Mouse (Mus musculus) liver, embryonic 16.5 days (tissue): ENCODE results near the gene Ccdc8. TPM values are rescaled to one million over a fixed set of nuclear protein-coding genes. Genes with fewer than 3 reads are reported as not detected.
"Not testable (repeated sequence)": the region's sequence is repeated elsewhere in the genome, so short reads cannot be mapped to it uniquely, and the experiment has no call there.

Source experiments
- ATAC-seq: fragments of 200-750 bp; cut with Nextera tagmentation; 2 replicates; pipeline ENCODE4 v1.8.0; 2017; ENCODE audit warnings: low read depth, mild to moderate bottlenecking, moderate number of reproducible peaks, moderate library complexity
- H3K27ac ChIP-seq: fragments of 300-500 bp; sonication (generic); 2 replicates; pipeline ENCODE4 v1.5.1; 2014; ENCODE audit warnings: mild to moderate bottlenecking, low read length
- H3K27me3 ChIP-seq: fragments of 300-500 bp; sonication (generic); 2 replicates; pipeline ENCODE4 v1.6.1; 2014; ENCODE audit warnings: low read depth, low read length, mixed read lengths; ENCODE audit not compliant: control insufficient read depth, insufficient read depth
- H3K36me3 ChIP-seq: fragments of 300-500 bp; sonication (generic); 2 replicates; pipeline ENCODE4 v1.6.1; 2014; ENCODE audit warnings: mild to moderate bottlenecking; ENCODE audit not compliant: control insufficient read depth, insufficient read depth
- H3K4me1 ChIP-seq: fragments of 300-500 bp; sonication (generic); 2 replicates; pipeline ENCODE4 v1.6.1; 2014; ENCODE audit warnings: low read depth, low read length, mixed read lengths; ENCODE audit not compliant: control insufficient read depth
- H3K4me2 ChIP-seq: fragments of 300-500 bp; sonication (generic); 2 replicates; pipeline ENCODE4 v1.6.1; 2014; ENCODE audit warnings: low read depth, low read length, mixed read lengths
- H3K4me3 ChIP-seq: fragments of 300-500 bp; sonication (generic); 2 replicates; pipeline ENCODE4 v1.5.1; 2014; ENCODE audit warnings: low read depth, mild to moderate bottlenecking, low read length
- H3K9ac ChIP-seq: fragments of 300-500 bp; sonication (generic); 2 replicates; pipeline ENCODE4 v1.6.1; 2014; ENCODE audit warnings: low read depth, low read length
- H3K9me3 ChIP-seq: fragments of 300-500 bp; sonication (generic); replicated peaks from 2 replicates; pipeline ENCODE4 v1.6.1; 2016; ENCODE audit warnings: low read length; ENCODE audit not compliant: control insufficient read depth
- WGBS: fragments of 180-500 bp; shearing (Covaris S2); extraction: QIAGEN DNeasy Blood & Tissue Kit; methylation state at CpG from one replicate; pipeline ENCODE4 v1.1.7; 2014; ENCODE audit not compliant: insufficient replicate concordance; 5-methylcytosine and 5-hydroxymethylcytosine counted together
- polyA plus RNA-seq: library from polyadenylated mRNA; unstranded; fragments of >200 nt; fragmentation: Nextera tagmentation; extraction: Ambion mirVana; gene quantifications from 2 replicates; pipeline ENCODE4 v1.2.1, GENCODE M21; 2015

The Ccdc8 gene
- polyA plus RNA-seq, 1 experiment from 2014 or later = 5.9 TPM

- Histone ChIP-seq H3K4me1 (peaks cover 6% of the 10 kb centered on the region), H3K4me3 (no peak overlapping the region), H3K27me3 (peaks cover 59% of the 10 kb centered on the region), H3K36me3 (no peaks in the 10 kb centered on the region), H3K27ac (no peak overlapping the region), H3K9me3 (no peaks in the 10 kb centered on the region), H3K9ac (no peak overlapping the region), H3K4me2 (no peak overlapping the region)
- no peak for ATAC-seq
- WGBS = 45% methylated on average over 8 of the region's 8 CpGs
Observed at GRCm38 (mm10) chr7:16948923-16949458, 43.5 kb upstream of the Ccdc8 start.

- peak overlapping the region; percentile 59 for H3K4me2 ChIP-seq
- H3K9me3 ChIP-seq = no peaks in the 10 kb centered on the region
- 7% methylated on average over 29 of the region's 29 CpGs for WGBS
- H3K4me1 ChIP-seq = peaks cover 6% of the 10 kb centered on the region
- ATAC-seq = peak; percentile 22; the same call in 1 of the 2 replicates
- H3K36me3 ChIP-seq = no peaks in the 10 kb centered on the region
- no peak overlapping the region for H3K9ac ChIP-seq
- H3K4me3 ChIP-seq = peak overlapping the region; percentile 29
- peaks cover 47% of the 10 kb centered on the region for H3K27me3 ChIP-seq
- no peak overlapping the region for H3K27ac ChIP-seq
Observed at GRCm38 (mm10) chr7:16949908-16950841, 42.3 kb upstream of the Ccdc8 start.

GRCm38 (mm10) chr7:16950861-16951635 lies 41.5 kb upstream of the Ccdc8 start:
- no peak overlapping the region for H3K9ac ChIP-seq
- peak; percentile 70 for ATAC-seq
- peaks cover 6% of the 10 kb centered on the region for H3K4me1 ChIP-seq
- H3K4me2 ChIP-seq = no peak overlapping the region
- H3K27me3 ChIP-seq = peaks cover 39% of the 10 kb centered on the region
- no peak overlapping the region for H3K27ac ChIP-seq
- H3K36me3 ChIP-seq = no peaks in the 10 kb centered on the region
- 19% methylated on average over 18 of the region's 18 CpGs for WGBS
- H3K9me3 ChIP-seq = no peaks in the 10 kb centered on the region
- H3K4me3 ChIP-seq = no peak overlapping the region

GRCm38 (mm10) chr7:16953776-16954175 lies 38.7 kb upstream of the Ccdc8 start:
- not testable (repeated sequence) for H3K4me2 ChIP-seq
- WGBS = 48% methylated on average over 2 of the region's 2 CpGs

GRCm38 (mm10) chr7:16955712-16956111 lies 36.8 kb upstream of the Ccdc8 start:
- H3K27me3 ChIP-seq = no peaks in the 10 kb centered on the region; the same call in 1 of the 2 replicates
- no peaks in the 10 kb centered on the region for H3K4me1 ChIP-seq
- 35% methylated on average over 4 of the region's 4 CpGs for WGBS
- H3K36me3 ChIP-seq = no peaks in the 10 kb centered on the region
- H3K4me3 ChIP-seq = no peak overlapping the region
- ATAC-seq = no peak
- H3K9me3 ChIP-seq = no peaks in the 10 kb centered on the region
- no peak overlapping the region for H3K4me2 ChIP-seq
- H3K27ac ChIP-seq = no peak overlapping the region
- no peak overlapping the region for H3K9ac ChIP-seq

More at GRCm38 (mm10) chr7:16953776-16954175, 38.7 kb upstream of the Ccdc8 start:
- H3K27me3 ChIP-seq = peaks cover 11% of the 10 kb centered on the region
- H3K4me1 ChIP-seq, ATAC-seq, H3K9me3 ChIP-seq, H3K27ac ChIP-seq, H3K4me3 ChIP-seq, H3K36me3 ChIP-seq, H3K9ac ChIP-seq: not testable (repeated sequence)

- 57% methylated on average over 15 of the region's 15 CpGs for WGBS
- Histone ChIP-seq H3K27ac (no peak overlapping the region), H3K9ac (no peak overlapping the region), H3K4me1 (no peaks in the 10 kb centered on the region), H3K4me3 (no peak overlapping the region), H3K27me3 (no peaks in the 10 kb centered on the region; the same call in 1 of the 2 replicates), H3K36me3 (no peaks in the 10 kb centered on the region), H3K9me3 (no peaks in the 10 kb centered on the region), H3K4me2 (no peak overlapping the region)
- ATAC-seq = no peak
Observed at GRCm38 (mm10) chr7:16956410-16957265, 35.9 kb upstream of the Ccdc8 start.

GRCm38 (mm10) chr7:16959539-16960187 lies 32.8 kb upstream of the Ccdc8 start, which contains the start of gene Pnmal1:
TSS of gene Pnmal1 (plus strand) at chr7:16959679.
- H3K4me1 ChIP-seq = no peaks in the 10 kb centered on the region
- H3K4me3 ChIP-seq = no peak within 1 kb of the TSS
- H3K4me2 ChIP-seq = no peak within 1 kb of the TSS
- H3K9me3 ChIP-seq = no peaks in the 10 kb centered on the region
- H3K9ac ChIP-seq = no peak within 1 kb of the TSS
- H3K27me3 ChIP-seq = no peaks in the 10 kb centered on the region; the same call in 1 of the 2 replicates
- H3K27ac ChIP-seq = no peak within 1 kb of the TSS
- WGBS = 35% methylated on average over 17 of the region's 17 CpGs
- H3K36me3 ChIP-seq = no peaks in the 10 kb centered on the region
- ATAC-seq = no peak

GRCm38 (mm10) chr7:16961678-16962077 lies 30.8 kb upstream of the Ccdc8 start:
- Histone ChIP-seq H3K36me3 (no peaks in the 10 kb centered on the region), H3K9ac (no peak overlapping the region), H3K27ac (no peak overlapping the region), H3K9me3 (no peaks in the 10 kb centered on the region), H3K4me2 (no peak overlapping the region), H3K4me3 (no peak overlapping the region), H3K4me1 (no peaks in the 10 kb centered on the region), H3K27me3 (no peaks in the 10 kb centered on the region; the same call in 1 of the 2 replicates)
- no peak for ATAC-seq
- WGBS = 54% methylated on average over 5 of the region's 5 CpGs
